Mouse (Mus musculus) brain, embryonic 14.5 days (tissue): ENCODE measurements around the gene Ptpn14. TPM values are rescaled to one million over a fixed set of nuclear protein-coding genes. Genes with fewer than 3 reads are reported as not detected.
A peak's percentile ranks its signal among the peaks of the same experiment; 100 is the strongest.

Source experiments
- DNase-seq: peaks from one replicate; pipeline ENCODE4 v3.0.0-alpha.2; 2011; ENCODE audit warnings: low read depth
- CTCF ChIP-seq: fragments of 200-500 bp; IDR thresholded peaks from 2 replicates; pipeline ENCODE4 v1.5.1; 2012; ENCODE audit warnings: inconsistent platforms, mild to moderate bottlenecking, moderate library complexity, borderline replicate concordance; ENCODE audit not compliant: insufficient read depth, insufficient read length; ENCODE audit errors: extremely low read depth
- POLR2A ChIP-seq: fragments of 200-500 bp; IDR thresholded peaks from 2 replicates; pipeline ENCODE4 v1.6.1; 2012; ENCODE audit warnings: mild to moderate bottlenecking, inconsistent platforms, borderline replicate concordance; ENCODE audit not compliant: poor library complexity, insufficient read depth, insufficient read length, severe bottlenecking; ENCODE audit errors: extremely low read depth
- polyA plus RNA-seq: library from polyadenylated mRNA; depleted of rRNA; stranded (reverse); fragments of >200 nt; gene quantifications from 2 replicates; pipeline ENCODE4 v1.2.3, GENCODE M21; 2012

Ptpn14 gene
- polyA plus RNA-seq, 1 experiment = 4.9 TPM

DNA sequence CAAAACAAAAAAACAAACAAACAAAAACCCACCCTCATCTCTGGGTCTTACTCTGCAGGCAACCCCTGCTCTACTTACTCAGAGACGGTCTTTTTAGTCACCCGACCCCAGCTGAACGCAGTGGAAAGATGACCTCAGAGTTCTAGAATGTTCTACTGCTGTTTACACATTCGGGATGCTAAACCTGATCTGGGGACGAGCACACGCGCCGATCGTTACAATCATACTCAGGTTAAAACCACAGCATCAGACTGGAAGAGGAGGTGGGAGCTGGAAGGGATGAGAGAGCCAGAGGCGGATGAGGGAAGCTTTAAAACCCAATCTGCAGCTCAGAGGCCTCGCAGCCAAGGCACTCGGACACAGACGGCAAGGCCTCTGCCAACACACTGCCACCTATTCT is 170.6 kb downstream of the Ptpn14 start:
- TF ChIP-seq CTCF = no peak
- TF ChIP-seq POLR2A = no peak
- no peak for DNase-seq

DNA sequence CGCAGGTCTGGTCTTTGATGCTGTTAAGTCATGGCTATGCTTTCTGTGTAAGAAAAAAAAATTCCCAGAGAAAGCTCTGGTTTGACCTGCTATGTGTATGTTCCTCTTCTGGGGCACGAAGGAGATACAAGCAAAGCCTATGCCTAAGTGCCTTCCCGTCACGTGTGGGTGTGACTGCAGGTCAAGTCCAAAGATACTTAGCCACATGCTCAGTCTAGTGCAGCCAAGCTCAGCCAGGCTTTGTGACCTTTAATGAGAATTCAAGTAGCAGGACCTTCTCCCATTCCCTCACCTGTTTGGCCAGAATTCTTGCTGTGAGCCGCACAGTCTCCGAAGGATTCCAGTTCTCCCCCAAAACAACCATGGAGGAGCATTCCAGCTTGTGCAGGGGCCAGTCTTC is 171.5 kb downstream of the Ptpn14 start:
- no peak for TF ChIP-seq POLR2A
- TF ChIP-seq CTCF = no peak

DNA sequence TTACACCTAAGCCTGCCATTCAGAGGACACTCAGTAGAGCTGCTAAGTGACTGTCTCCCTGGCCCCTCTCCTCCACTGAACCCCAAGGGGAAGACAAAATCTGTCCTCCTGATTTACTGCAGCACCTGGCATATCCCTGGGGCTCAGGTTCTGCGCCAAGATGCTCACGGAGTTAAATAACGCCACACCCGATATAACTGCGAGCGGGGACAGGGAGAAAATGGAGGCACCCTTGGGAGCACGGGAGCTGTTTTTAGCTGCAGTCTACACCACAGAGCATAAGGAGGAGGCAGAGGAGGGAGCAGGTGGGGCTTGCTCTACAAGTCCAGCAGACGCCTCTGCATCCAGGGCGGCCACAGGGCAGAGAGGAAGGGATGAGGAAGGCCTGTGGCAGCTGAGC is 174.3 kb downstream of the Ptpn14 start:
- no peak for DNase-seq
- TF ChIP-seq POLR2A = no peak
- no peak for TF ChIP-seq CTCF

More for the DNA sequence above, 171.5 kb downstream of the Ptpn14 start:
- no peak for DNase-seq

DNA sequence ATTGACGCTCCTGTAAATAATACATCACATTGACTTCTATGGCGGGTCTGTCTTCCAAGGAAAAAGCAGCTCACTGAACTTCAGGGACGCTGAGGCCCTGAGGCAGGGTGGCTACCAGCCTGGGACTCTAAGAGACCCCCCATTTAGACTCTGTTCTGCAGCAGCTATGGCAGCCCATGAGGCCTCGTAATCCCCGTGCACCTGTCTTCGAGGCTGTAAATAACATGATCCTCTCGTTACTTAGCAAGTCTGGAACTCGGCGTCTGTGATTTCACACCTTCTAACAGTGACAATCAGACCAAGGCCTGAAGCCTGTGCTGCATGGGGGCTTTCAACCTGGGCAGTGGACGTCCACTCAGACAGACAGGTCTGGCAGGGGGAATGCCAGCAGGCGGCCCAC is 175.1 kb downstream of the Ptpn14 start:
- DNase-seq = no peak
- TF ChIP-seq POLR2A = no peak
- TF ChIP-seq CTCF = no peak

DNA sequence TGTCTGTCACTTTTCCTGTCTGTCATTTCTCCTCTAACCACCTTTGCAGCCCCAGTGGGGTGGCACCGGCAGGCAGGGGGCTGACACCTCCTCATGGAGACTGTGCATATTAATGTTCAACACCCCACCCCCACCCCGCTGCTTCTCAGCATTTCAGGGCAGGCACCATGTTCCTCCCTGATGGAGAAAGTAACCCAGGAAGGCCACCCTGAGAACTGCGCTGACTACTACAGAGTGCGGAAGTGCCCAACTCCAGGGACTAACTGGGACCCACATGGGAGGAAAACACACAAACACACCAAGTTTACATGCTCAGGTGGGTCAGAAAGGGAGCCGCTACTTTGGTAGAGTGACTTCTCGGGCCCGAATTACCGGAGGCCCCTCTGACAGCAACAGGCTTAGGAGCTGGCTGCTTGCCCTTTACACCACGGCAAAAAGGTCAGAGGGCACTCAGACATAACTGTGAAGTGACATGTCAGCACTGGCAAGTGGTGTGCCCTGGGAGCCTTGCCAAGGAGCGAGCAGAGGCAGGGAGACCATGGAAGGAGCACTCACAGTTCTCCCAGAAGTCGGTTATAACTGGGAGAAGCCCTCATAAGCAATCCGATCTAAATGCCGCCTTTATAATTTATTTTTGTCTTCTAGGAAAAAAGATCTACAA is 182.7 kb downstream of the Ptpn14 start:
- TF ChIP-seq POLR2A (no peak), CTCF (no peak)
- DNase-seq = no peak

DNA sequence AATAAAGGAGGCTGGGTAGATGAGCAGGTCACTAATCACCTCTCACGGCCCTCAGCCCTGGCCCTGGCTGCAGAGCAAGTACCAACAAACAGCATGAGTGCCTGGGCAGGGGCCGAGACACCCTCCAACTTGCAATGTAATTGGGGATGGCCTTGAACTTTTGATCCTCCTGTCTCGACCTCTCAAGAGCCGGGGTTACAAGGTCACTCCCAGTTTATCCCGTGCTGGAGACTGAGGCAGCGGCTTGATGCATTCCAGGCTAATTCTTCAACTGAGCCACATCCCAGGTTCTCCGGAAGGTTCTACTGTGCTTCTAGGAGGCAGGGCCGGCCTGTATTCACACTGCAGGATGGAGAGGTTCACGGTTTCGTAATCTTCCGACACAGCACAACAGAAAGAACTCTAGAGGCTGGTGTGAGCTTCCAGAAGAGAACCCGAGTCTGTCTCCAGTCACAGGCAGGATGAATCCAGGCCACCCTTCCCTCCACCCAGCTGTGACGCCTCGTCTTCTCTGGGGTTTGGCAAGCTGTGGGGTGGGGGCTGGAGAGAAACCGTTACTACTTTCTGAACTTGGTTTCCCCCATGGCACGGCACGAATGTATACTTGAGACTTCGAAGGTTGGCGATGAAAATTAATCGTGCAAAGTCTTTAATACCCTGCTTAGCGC is 185.2 kb downstream of the Ptpn14 start:
- no peak for DNase-seq
- TF ChIP-seq POLR2A = no peak
- no peak for TF ChIP-seq CTCF

DNA sequence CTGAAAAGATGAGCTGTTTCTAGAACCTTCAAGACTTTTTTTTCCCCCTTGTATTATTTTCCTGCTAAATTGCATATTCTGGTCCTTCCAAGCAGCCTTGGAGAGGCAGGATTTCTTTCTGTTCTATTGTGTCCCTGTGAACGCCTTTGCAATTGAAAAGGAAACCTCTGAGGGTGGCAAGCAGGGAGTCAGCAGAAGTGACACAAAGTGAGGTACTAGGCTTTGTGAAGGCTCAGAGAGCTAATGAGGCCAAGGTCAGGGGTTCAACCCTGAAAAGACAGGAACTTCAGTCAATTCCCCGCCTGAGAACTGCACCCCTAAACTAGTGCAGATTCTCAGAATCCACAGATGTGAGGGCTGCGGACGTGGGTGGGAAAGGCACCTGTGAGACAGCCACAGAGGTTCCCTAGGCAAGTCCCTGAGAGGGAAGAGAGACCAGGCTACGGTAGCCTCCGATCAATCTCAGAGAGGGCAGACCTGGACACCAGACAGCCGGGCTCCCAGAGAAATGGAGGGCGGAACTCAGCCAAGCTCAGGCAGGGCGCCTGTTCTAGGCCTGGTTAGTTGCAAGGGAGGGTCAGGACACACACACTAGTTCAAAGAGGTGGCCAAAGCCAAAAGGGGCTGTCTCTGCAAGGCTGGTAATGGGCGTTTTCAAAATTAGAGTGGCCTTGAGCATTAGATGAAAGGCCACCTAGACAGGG is 188.5 kb downstream of the Ptpn14 start:
- TF ChIP-seq POLR2A (no peak), CTCF (no peak)
- peak; percentile 56 for DNase-seq

DNA sequence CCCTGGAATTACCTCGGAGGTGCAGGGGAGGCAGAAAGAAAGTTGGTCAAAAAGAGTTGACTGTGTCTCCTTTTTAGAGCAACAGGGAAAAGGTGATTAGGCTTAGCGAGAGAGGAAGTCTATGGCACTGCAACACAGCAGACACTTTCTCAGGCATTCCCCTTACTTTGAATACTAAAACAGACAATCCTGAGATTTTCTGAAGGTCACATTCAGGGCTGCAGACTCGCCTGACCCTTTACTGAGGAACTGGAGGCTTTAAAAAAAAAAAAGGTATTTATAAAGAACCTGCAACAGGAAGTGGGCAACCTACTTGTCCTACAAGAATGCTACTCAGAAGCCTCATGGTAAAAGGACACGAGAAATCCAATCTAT is 189.0 kb downstream of the Ptpn14 start:
- no peak for TF ChIP-seq POLR2A
- no peak for TF ChIP-seq CTCF
- no peak for DNase-seq

DNA sequence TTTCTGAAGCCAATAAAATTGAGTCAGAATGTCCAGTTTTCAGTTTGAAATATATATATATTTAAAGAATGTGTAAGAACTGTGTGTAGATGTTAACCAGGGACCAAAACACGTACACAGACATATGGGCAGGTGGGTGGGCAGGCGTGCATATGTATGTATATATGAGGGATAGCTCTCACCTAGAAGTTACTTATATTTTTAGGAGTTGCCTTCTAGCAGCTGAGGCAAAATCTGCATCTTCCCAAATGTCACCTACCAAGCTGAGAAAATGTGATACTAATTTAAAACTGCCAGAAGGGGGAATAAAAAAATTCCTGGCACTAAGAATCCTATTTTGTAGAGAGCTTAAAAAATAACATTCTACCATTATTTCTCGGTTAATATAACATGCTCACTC is 191.7 kb downstream of the Ptpn14 start:
- TF ChIP-seq POLR2A (no peak), CTCF (no peak)
- no peak for DNase-seq

DNA sequence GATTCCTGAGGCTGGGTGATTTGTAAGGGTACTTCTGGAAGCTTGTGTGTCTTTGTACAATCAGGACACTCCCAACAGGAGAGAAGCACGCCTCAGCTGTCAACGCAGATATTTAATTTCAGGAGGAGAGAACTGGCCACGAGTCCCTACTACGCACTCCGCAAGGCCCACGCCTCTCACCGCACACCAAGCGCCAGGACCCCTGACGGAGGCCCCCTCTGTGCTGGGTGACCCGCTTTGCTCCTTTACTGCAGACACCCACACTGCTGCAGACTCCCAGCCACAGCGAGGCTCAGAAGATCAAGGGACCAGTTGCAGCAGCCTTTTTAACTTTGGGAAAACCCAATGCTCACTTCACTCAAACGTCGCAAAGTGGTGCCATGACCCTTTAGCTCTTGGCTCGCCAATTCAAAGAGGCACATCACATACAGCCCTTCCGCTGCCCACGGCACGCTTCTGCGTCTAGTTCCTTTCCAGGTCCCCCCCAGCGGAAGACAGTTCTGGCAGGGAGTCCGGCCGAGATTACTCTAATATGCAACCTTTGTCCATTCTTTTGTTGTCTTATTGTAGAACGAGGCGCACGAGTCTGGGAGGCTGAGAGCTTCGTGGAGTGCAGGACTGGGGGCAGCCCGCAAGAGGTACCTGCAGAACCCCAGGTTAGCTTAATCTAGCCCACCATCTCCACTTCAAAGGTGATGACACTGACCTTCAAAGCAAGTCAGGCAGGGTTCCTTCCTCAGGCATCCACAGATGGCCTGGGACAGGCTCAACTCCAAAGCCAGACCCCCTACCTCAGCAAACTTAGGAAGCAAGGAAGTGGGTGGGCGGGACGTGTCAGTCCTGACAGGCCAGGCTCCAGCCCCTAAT is 192.9 kb downstream of the Ptpn14 start:
- no peak for DNase-seq
- no peak for TF ChIP-seq POLR2A
- TF ChIP-seq CTCF = no peak

DNA sequence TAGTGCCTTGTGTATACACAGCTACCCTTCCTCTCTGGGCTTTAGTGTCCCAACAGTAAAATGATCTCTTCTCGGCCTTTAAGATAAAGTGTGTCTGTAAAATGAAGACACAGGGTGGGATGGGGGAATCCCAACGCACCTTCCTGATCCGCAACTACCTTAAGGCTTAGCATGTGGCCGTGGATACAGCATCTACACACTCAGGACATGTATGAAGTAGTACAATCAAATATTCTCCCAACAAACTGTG is 193.4 kb downstream of the Ptpn14 start:
- DNase-seq = no peak
- TF ChIP-seq CTCF (no peak), POLR2A (no peak)
